Mouse (Mus musculus): ENCODE measurements around the gene Mettl26.

Gene Mettl26

GRCm38 (mm10) chr17:25874721-25875170, at the start of gene Mettl26:
Gene Mettl26 (plus strand): TSS chr17:25875074.
- DNase-seq (ENCODE audit: low read depth, low spot score): peak; percentile 89

GRCm38 (mm10) chr17:25825311-25825710, 49.6 kb upstream of the Mettl26 start:
- no peak for DNase-seq (ENCODE audit: low read depth, low spot score)

- DNase-seq (ENCODE audit: low read depth, low spot score): no peak
Observed at GRCm38 (mm10) chr17:25825984-25826570, 48.8 kb upstream of the Mettl26 start.

GRCm38 (mm10) chr17:25827011-25827410, 47.9 kb upstream of the Mettl26 start:
- no peak for DNase-seq (ENCODE audit: low read depth, low spot score)

GRCm38 (mm10) chr17:25827546-25828222, 47.2 kb upstream of the Mettl26 start:
- DNase-seq (ENCODE audit: low read depth, low spot score): no peak

- DNase-seq (ENCODE audit: low read depth, low spot score): no peak
Observed at GRCm38 (mm10) chr17:25828223-25828594, 46.7 kb upstream of the Mettl26 start.

- peak; percentile 88 for DNase-seq (ENCODE audit: low read depth, low spot score)
Observed at GRCm38 (mm10) chr17:25828712-25829557, 45.9 kb upstream of the Mettl26 start, which contains the start of gene Jmjd8. Gene Jmjd8 (plus strand): TSS chr17:25828867.

- DNase-seq (ENCODE audit: low read depth, low spot score): no peak
Observed at GRCm38 (mm10) chr17:25829558-25830017, 45.3 kb upstream of the Mettl26 start.

- DNase-seq (ENCODE audit: low read depth, low spot score): no peak
Observed at GRCm38 (mm10) chr17:25830200-25830753, 44.6 kb upstream of the Mettl26 start.

- DNase-seq (ENCODE audit: low read depth, low spot score): no peak
Observed at GRCm38 (mm10) chr17:25830806-25831431, 44.0 kb upstream of the Mettl26 start.

- DNase-seq (ENCODE audit: low read depth, low spot score): no peak
Observed at GRCm38 (mm10) chr17:25831451-25832281, 43.2 kb upstream of the Mettl26 start.

- peak; percentile 99 for DNase-seq (ENCODE audit: low read depth, low spot score)
Observed at GRCm38 (mm10) chr17:25832436-25833290, 42.2 kb upstream of the Mettl26 start.

GRCm38 (mm10) chr17:25833291-25833663, 41.6 kb upstream of the Mettl26 start, which contains the start of gene Stub1:
Gene Stub1 (minus strand): TSS chr17:25833404.
- peak; percentile 93 for DNase-seq (ENCODE audit: low read depth, low spot score)

GRCm38 (mm10) chr17:25833961-25834594, 40.8 kb upstream of the Mettl26 start:
- DNase-seq (ENCODE audit: low read depth, low spot score): no peak

GRCm38 (mm10) chr17:25834595-25835222, 40.2 kb upstream of the Mettl26 start:
- DNase-seq (ENCODE audit: low read depth, low spot score): no peak

GRCm38 (mm10) chr17:25835301-25835700, 39.6 kb upstream of the Mettl26 start:
- DNase-seq (ENCODE audit: low read depth, low spot score): no peak

GRCm38 (mm10) chr17:25835816-25836215, 39.1 kb upstream of the Mettl26 start:
- no peak for DNase-seq (ENCODE audit: low read depth, low spot score)

GRCm38 (mm10) chr17:25836397-25837075, 38.3 kb upstream of the Mettl26 start:
- no peak for DNase-seq (ENCODE audit: low read depth, low spot score)
